Mouse (Mus musculus) adrenal gland, postnatal 4 days (tissue): ENCODE results near the gene Arid3b. TPM values are rescaled to one million over a fixed set of nuclear protein-coding genes. Genes with fewer than 3 reads are reported as not detected.

Experiments used
- DNase-seq, 2 experiments: peaks; one replicate each; pipeline ENCODE4 v3.0.0; 2021 to 2022; ENCODE audit warnings: low spot score in 2 of 2, mixed read lengths in 2 of 2
- total RNA-seq, 2 experiments: library from RNA; stranded (reverse); gene quantifications; 2 replicates each; pipeline ENCODE4 v1.2.3; 2021

Arid3b gene
- total RNA-seq, 2 experiments from 2014 or later, result 4.1 to 6.3 TPM

DNA sequence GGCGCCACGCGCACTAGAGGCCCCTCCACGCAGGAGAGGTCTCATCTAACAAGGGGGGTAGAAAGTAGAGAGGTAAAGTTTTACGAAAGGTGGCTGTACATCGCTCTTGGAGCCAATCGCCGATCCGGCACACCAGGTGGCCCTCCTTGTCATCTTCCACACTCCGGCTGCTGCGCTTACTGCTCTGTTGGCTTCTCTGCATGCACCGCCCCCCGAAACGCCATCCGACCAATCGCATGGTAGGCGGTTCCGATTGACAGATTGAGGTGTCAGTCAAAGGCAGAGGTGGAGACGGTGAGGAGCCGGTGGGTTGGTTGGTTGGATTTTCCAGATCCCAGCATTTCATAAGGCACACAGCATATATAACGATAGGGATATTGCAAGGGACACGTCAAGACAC, 78.1 kb downstream of the Arid3b start:
- no peak for DNase-seq

DNA sequence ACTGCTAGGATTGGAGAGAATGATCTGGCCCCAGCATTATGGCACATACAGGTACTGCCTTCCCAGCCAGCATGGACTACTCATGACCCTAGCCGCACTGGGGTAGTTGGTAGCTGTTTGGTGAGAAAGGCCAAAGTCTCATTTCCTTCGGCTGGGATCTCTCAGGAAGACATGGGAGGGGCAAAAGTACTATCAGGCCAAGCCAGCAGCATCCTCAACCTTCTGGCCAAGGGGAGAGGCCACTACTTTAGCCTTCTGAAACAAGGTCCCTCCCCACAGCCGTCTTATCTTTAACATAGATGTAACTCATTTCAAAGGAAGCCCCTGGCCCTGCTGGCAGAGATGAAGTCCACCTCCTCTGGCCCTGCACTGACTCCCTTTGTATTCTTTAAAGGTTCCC, 79.0 kb downstream of the Arid3b start:
- DNase-seq, result no peak

DNA sequence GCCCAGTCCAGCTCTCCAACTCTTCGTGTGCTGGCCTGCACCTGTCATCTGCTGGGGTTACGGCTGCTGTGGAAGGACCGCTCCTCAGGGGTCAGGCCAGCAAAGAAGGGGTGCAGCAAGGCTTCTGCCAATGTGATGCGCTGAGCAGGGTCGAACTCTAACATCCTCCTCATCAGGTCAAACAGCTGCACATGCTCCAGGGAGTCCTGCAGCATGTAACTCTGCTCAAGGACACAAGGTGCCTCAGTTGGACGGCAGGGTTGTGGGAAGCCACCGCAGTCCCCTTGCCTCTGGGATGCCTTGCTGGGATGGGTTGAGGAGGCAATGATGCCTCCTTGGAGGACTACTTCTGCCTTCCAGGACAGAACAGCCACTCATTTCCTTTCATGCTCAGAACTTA, 85.7 kb downstream of the Arid3b start:
- no peak for DNase-seq

DNA sequence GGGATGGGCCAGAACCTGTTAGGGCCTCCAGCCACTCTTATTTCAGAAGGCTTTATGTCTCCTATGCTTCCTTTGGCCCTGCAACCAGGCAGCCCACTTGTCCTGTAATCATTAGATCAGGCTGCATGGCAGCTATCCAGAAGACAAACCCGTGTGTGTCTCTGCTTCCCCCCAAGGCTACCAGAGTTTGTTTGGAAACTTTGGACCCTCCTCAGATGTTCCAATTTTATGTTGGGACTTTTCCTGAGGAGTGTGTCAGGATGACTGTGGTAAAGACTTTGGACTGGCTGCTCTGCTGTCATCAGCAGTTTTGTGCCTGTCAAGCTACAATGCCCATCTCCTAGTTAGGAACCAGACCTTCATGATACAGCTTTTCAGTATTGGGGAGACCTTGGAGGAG, 87.8 kb downstream of the Arid3b start:
- no peak for DNase-seq

DNA sequence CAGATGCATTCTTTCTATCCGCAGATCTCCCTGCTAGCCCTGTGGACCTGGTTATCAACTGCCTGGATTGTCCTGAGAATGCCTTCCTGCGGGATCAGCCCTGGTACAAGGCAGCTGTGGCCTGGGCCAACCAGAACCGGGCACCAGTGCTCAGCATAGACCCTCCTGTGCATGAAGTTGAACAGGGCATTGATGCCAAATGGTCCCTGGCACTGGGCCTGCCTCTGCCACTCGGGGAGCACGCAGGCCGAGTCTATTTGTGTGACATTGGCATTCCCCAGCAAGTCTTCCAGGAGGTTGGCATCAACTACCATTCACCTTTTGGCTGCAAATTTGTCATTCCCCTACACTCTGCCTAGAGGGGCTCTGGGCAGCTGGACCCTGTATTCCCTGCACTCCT, 88.5 kb downstream of the Arid3b start:
- DNase-seq, result no peak

DNA sequence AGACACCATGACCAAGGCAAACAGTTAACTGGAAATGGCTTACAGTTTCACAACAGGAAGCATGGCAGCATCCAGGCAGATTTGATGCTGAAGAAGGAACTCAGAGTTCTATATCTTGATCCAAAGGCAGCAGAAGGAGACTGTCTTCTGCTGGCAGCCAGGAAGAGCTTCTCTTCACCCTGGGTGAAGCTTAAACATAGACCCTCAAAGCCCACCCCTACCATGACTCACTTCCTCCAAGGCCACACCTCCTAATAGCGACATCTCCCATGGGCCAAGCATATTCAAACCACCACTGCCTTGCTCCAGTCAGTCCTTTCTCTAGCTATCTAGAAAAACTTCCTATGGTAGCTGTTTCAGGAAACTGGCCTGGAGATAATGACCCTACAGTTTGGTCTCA, 89.5 kb downstream of the Arid3b start:
- no peak for DNase-seq

DNA sequence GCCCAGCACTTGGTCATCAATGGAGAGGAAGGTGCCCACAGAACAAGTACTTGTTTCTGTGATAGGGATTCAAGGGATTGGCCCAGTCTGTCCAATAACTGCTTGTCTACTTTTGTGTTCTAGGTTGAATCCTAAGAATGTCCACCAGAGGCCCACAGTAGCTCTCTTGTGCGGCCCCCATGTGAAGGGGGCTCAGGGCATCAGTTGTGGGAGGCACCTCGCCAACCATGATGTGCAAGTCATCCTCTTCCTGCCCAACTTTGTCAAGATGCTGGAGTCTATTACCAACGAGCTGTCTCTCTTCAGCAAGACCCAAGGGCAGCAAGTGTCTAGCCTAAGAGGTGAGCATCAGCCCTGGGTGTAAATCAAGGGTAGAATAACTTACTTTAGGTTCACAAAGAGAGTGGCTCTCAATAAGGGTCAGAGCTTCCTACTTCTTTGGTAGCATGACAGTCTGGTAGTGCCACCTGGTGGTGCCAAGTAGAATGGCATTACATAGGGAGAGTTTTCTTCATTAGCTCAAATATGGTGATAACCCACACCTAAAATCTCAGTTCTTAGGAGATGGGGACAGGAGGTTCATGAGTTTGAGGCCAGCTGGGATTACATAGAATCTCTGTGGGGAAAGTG, 92.0 kb downstream of the Arid3b start:
- DNase-seq, result no peak

Other genes with a start within 250 kb of the Arid3b start
- gene Ulk3, start 247.3 kb downstream of the Arid3b start, total RNA-seq, result 10 to 100 TPM; 23.4 to 29.2 TPM
- not detected for gene Cplx3, start 230.5 kb downstream of the Arid3b start, total RNA-seq
- gene Lman1l, start 216.0 kb downstream of the Arid3b start, total RNA-seq, result not detected
- 10 to 100 TPM; 91.3 to 92.4 TPM for gene Csk, start 183.2 kb downstream of the Arid3b start, total RNA-seq
- 1 to 10 TPM in 1 of 2 experiments, not detected in 1; 8.7 TPM for gene Cyp1a2, start 153.1 kb downstream of the Arid3b start, total RNA-seq
- gene Cyp1a1, start 148.9 kb downstream of the Arid3b start, total RNA-seq, result under 1 TPM in 1 of 2 experiments, not detected in 1; 0.31 TPM
- gene Edc3, start 128.3 kb downstream of the Arid3b start, total RNA-seq, result 10 to 100 TPM; 19.0 to 20.4 TPM
- gene Clk3, start 70.9 kb downstream of the Arid3b start, total RNA-seq, result 10 to 100 TPM; 72.6 to 82.5 TPM
- 10 to 100 TPM; 78.8 to 85.3 TPM for gene Ubl7, start 74.2 kb upstream of the Arid3b start, total RNA-seq
- gene Sema7a, start 103.3 kb upstream of the Arid3b start, total RNA-seq, result 10 to 100 TPM; 15.1 to 16.1 TPM
- 1,000 to 10,000 TPM; 2,307 to 2,341 TPM for gene Cyp11a1, start 169.6 kb upstream of the Arid3b start, total RNA-seq
- 1 to 10 TPM in 1 of 2 experiments, under 1 TPM in 1; 0.90 to 2.2 TPM for gene Stra6, start 227.0 kb upstream of the Arid3b start, total RNA-seq